Mouse (Mus musculus) hindbrain, embryonic 10.5 days (tissue): ENCODE measurements around the gene Inpp5a. TPM values are rescaled to one million over a fixed set of nuclear protein-coding genes. Genes with fewer than 3 reads are reported as not detected.

Experiments
- DNase-seq: peaks from one replicate; pipeline ENCODE4 v3.0.0-alpha.2; 2017; ENCODE audit warnings: low spot score
- H3K27ac ChIP-seq: fragments of 300-500 bp; sonication (generic); 2 replicates; pipeline ENCODE4 v1.5.1; 2016; ENCODE audit warnings: mild to moderate bottlenecking, moderate library complexity
- H3K27me3 ChIP-seq: fragments of 300-500 bp; sonication (generic); 2 replicates; pipeline ENCODE4 v1.6.1; 2016; ENCODE audit warnings: mild to moderate bottlenecking; ENCODE audit not compliant: poor library complexity, insufficient read depth, severe bottlenecking
- H3K36me3 ChIP-seq: fragments of 300-500 bp; sonication (generic); 2 replicates; pipeline ENCODE4 v1.6.1; 2016; ENCODE audit warnings: mild to moderate bottlenecking, moderate library complexity
- H3K4me1 ChIP-seq: fragments of 300-500 bp; sonication (generic); replicated peaks from 2 replicates; pipeline ENCODE4 v1.6.1; 2016; ENCODE audit warnings: mild to moderate bottlenecking
- H3K4me3 ChIP-seq: fragments of 300-500 bp; sonication (generic); 2 replicates; pipeline ENCODE4 v1.5.1; 2016; ENCODE audit warnings: mild to moderate bottlenecking, moderate library complexity
- H3K9me3 ChIP-seq: fragments of 300-500 bp; sonication (generic); 2 replicates; pipeline ENCODE4 v1.6.1; 2016; ENCODE audit warnings: mild to moderate bottlenecking, moderate library complexity
- WGBS: fragments of 180-500 bp; shearing (Covaris S2); methylation state at CpG from one replicate; pipeline ENCODE4 v1.1.7; 2016; 5-methylcytosine and 5-hydroxymethylcytosine counted together
- polyA plus RNA-seq: library from polyadenylated mRNA; unstranded; fragments of >200 nt; fragmentation: Nextera tagmentation; extraction: Ambion mirVana; gene quantifications from 2 replicates; pipeline ENCODE4 v1.2.1, GENCODE M21; 2016

Inpp5a gene
- polyA plus RNA-seq, 1 experiment from 2014 or later = 19.0 TPM

DNA sequence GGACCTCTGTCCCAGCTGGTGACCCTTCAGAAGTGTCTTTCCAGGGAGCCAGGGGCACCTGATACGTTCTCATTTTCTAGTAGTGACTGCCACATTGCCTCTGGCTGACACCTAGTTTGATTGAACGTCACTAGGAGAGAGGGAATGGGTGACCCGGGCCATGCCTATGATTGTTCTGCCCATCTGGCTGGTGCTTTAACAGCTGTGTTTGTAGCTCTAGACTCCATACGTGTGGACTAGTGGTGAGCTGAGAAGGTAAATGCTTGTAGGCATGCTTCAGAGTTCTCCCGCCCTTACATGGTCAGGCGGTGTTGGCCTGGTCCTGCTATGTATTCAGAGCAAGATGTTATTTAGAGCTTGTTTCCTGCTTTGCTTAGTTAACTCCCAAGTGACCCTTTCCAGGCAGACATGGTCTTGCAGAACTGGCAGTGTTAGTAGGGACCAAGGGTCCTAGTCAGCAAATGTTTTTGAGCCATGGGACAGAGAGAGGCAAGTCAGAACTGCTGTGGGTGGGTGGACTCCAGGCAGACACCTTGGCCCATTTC lies 3.9 kb downstream of the Inpp5a start:
- Histone ChIP-seq H3K27ac (peak overlapping the region; percentile 12; the same call in 1 of the 2 replicates), H3K4me1 (peaks cover 43% of the 10 kb centered on the region), H3K27me3 (no peaks in the 10 kb centered on the region), H3K9me3 (no peaks in the 10 kb centered on the region), H3K4me3 (no peak overlapping the region), H3K36me3 (no peaks in the 10 kb centered on the region)
- 76% methylated on average over 6 of the region's 6 CpGs for WGBS
- DNase-seq = no peak

DNA sequence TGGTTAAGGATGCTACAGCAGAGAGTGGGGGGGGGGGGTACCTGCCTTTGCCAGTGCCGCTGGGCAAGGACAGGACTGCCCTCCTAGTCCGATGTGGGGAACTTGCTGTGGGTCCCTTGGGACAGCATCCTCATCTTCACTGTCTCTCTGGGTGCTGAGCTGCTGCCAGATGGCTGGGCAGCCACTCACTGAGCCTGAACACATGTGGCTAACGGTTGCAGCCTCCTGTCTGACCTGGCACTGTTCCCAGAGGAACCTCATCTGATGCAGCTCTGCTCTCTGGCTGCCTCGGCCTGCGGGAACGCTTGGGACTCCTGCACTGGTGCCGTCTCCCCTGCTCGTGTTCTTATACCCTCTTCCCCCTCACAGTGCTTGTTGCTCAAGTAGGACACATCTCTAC lies 8.6 kb downstream of the Inpp5a start:
- Histone ChIP-seq H3K27ac (peak overlapping the region; percentile 45; the same call in 1 of the 2 replicates), H3K27me3 (no peaks in the 10 kb centered on the region), H3K4me3 (no peak overlapping the region), H3K36me3 (no peaks in the 10 kb centered on the region), H3K9me3 (no peaks in the 10 kb centered on the region), H3K4me1 (peaks cover 25% of the 10 kb centered on the region)
- DNase-seq = no peak
- 82% methylated on average over 8 of the region's 8 CpGs for WGBS

DNA sequence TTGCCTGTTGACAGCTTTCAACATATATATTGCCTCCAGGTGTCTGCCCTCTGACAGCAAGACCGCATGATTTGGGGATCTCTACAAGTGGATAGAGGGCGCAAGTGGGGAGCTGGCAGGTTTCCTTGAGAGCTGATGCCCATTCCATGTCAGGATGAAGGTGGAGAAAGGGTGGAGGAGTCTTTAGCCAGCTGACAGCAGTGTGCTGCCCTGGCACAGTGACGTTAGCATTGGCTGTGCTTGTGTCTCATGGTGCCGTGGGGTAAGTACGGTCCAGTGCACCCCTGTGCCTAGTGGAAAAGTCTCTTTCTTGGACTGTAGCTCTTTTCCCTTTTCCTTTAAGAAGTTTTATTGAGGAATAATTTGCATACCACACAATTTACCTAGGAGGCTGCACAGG lies 9.2 kb downstream of the Inpp5a start:
- Histone ChIP-seq H3K27ac (no peak overlapping the region), H3K9me3 (no peaks in the 10 kb centered on the region), H3K27me3 (no peaks in the 10 kb centered on the region), H3K4me3 (no peak overlapping the region), H3K4me1 (peaks cover 21% of the 10 kb centered on the region; the same call in 1 of the 2 replicates), H3K36me3 (no peaks in the 10 kb centered on the region)
- 92% methylated on average over 5 of the region's 5 CpGs for WGBS
- no peak for DNase-seq

DNA sequence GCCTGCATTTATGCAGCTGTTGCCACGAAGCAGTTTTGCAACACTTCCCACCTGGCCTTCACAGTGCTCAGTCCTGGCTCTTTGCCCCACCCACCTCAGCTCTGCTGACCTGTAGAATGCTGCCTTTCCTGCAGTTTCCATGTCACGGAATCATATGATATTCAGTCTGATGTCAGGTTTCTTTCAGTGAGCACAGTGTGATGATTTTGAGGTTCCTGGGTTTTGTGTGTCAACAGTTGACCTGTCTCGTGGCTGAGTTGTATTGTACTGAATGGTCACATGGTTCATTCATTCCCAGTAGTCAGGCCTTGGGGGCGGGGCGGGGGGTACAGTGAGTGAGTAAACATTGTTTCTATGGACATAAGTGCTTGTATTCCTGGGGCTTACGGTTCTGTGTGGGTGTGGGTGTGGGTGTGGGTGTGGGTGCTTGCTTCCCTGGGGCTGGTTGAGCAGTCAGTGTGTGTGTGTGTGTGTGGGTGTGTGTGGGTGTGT lies 9.7 kb downstream of the Inpp5a start:
- DNase-seq = no peak
- peaks cover 21% of the 10 kb centered on the region; the same call in 1 of the 2 replicates for H3K4me1 ChIP-seq
- no peak overlapping the region for H3K27ac ChIP-seq
- no peaks in the 10 kb centered on the region for H3K9me3 ChIP-seq
- H3K4me3 ChIP-seq = no peak overlapping the region
- 81% methylated on average over 6 of the region's 6 CpGs for WGBS
- no peaks in the 10 kb centered on the region for H3K36me3 ChIP-seq
- H3K27me3 ChIP-seq = no peaks in the 10 kb centered on the region

DNA sequence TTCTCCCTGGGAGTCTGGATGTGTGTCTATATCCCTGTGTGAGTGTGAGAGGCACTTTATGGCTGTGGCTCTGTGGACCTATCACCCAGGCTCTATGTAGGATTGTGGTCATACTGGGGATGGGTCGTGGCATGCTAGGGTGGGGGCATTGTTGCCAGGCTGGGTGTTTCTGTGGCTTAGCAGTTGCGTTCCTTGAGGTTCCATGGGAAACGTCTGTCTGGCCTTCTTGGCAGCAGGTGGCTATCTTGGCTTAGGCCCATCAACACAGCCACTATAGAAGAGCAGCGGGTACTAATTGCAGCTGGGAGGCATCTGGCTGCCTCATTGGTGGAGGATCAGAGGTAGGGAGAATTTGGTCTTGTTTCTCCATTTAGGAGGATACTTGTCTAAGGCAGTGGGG lies 10.7 kb downstream of the Inpp5a start:
- H3K27ac ChIP-seq = no peak overlapping the region
- no peaks in the 10 kb centered on the region for H3K36me3 ChIP-seq
- no peak for DNase-seq
- H3K27me3 ChIP-seq = no peaks in the 10 kb centered on the region
- H3K4me1 ChIP-seq = peaks cover 21% of the 10 kb centered on the region; the same call in 1 of the 2 replicates
- WGBS = 88% methylated on average over 4 of the region's 4 CpGs
- H3K9me3 ChIP-seq = no peaks in the 10 kb centered on the region
- H3K4me3 ChIP-seq = no peak overlapping the region

DNA sequence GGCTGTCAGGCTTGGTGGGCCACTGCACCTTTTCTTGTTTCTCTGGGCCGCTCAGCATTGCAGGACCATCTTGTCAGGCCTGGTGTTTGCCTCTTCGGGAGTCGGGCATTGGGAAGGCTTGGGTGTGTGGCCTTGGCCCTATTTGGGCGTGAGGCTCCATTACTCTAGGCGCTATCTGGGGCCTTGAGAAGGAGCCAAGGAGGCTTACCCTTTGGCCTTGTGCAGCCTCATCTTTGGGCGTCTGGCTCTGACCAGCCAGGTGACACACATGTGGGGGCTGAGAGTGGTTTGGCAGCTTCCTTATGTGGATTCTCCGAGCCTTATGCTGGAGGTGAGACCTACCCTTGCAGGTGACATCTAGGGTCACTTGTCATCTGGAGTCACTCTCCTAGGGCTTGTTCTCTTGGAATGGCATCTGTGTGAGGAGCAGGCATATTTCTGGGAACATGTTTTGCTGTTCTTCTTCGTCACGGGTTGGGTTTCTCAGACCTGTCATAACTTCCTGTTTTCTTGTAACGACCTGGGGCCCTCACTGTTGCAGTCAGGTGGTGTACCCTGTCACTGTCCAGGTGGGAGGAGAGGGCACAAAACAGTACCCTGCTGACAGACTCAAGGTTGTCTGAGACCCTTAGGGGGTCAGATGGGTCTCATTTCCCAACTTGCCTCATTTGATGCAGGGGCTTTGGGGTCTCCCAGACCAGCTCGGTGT lies 11.2 kb downstream of the Inpp5a start:
- Histone ChIP-seq H3K27ac (no peak overlapping the region), H3K27me3 (no peaks in the 10 kb centered on the region), H3K9me3 (no peaks in the 10 kb centered on the region), H3K4me3 (no peak overlapping the region), H3K36me3 (0 out of 2 replicates have a peak, but pooled peaks cover 2% of the 10 kb centered on the region), H3K4me1 (peaks cover 21% of the 10 kb centered on the region; the same call in 1 of the 2 replicates)
- WGBS = 91% methylated on average over 11 of the region's 11 CpGs
- DNase-seq = no peak

DNA sequence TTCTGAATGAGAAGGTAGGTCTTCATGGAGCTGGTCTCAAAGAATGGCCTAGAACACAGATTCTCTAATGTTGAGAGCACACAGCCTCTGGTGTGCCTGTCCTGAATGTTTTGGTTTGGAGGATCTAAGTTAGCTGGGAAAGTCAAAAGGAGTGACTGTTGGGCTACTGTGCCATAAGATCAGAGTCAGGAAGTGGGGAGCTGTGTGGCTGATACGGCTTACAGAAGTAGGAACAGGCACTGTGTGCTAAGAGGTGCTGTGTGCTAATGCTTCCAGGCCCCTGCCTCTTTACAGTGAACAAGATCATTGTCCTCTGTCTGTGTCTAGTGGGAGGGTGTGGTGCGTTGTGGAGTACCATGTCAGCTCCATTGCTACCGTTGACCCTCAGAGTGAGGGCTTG lies 12.0 kb downstream of the Inpp5a start:
- Histone ChIP-seq H3K27me3 (no peaks in the 10 kb centered on the region), H3K9me3 (no peaks in the 10 kb centered on the region), H3K36me3 (0 out of 2 replicates have a peak, but pooled peaks cover 6% of the 10 kb centered on the region), H3K27ac (no peak overlapping the region), H3K4me3 (no peak overlapping the region), H3K4me1 (peaks cover 21% of the 10 kb centered on the region)
- DNase-seq = no peak
- 94% methylated on average over 3 of the region's 3 CpGs for WGBS

DNA sequence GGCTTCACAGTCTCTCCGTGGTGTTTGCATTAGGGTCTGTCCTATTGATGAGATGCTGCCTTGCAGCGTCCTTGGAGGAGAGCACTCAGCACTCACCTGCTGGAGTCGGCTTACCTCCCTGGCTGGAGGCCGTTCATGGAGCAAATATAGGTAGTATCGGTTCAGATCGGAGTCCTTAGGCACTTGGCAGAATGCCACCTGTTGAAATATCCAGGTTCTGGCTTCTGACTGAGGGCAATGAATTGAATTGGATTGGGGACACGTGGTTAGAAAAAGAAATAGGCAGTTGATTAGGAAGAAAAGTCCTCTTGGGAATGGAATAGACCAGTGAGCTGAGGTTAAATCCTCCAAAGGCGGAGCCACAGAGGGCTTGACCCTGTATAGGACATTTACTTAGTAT lies 12.9 kb downstream of the Inpp5a start:
- Histone ChIP-seq H3K4me1 (peaks cover 21% of the 10 kb centered on the region), H3K4me3 (no peak overlapping the region), H3K27ac (no peak overlapping the region), H3K36me3 (0 out of 2 replicates have a peak, but pooled peaks cover 6% of the 10 kb centered on the region), H3K27me3 (no peaks in the 10 kb centered on the region), H3K9me3 (no peaks in the 10 kb centered on the region)
- no peak for DNase-seq
- 86% methylated on average over 8 of the region's 8 CpGs for WGBS

DNA sequence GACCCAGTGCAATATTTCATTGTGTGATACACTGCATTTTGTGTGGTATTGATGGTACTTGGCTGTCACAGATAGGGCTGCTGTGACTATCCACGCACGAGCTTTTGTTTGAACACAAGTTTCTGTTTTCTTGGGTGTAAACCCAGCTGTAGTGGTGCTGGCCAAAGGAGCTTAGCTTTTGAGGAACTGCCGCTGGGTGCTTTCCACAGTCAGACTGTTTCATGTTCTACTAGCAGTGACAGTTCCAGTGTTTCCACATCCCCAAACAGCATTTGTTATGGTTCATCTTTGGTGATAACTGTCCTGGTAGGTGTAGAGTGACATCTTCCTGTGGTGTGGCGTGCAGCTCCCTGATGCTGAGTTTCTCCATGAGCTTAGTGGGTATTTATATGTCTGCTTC lies 13.8 kb downstream of the Inpp5a start:
- Histone ChIP-seq H3K4me3 (no peak overlapping the region), H3K4me1 (peaks cover 17% of the 10 kb centered on the region), H3K27me3 (no peaks in the 10 kb centered on the region), H3K9me3 (no peaks in the 10 kb centered on the region), H3K27ac (no peak overlapping the region), H3K36me3 (0 out of 2 replicates have a peak, but pooled peaks cover 6% of the 10 kb centered on the region)
- WGBS = 93% methylated on average over 4 of the region's 4 CpGs
- no peak for DNase-seq

DNA sequence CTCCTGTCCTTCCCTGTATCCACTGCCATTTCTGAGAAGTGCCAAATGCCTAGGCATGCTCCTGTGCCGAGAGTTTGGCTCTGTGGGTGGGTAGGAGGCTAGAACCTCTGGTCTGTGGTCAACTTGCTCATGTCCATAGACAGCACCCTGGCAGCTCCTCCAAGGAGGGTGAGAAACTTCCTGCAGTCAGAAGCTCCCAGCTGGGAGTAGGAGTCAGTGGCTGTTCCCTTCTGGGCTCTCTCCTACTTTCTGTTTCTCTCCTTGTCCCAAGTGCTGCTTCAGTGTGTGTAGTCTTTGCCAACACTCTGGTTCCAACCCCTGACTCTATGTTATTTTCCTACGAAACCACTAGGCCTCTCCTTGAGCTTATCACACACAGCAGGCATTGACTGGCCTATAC lies 17.7 kb downstream of the Inpp5a start:
- 87% methylated on average over 2 of the region's 2 CpGs for WGBS
- DNase-seq = no peak
- Histone ChIP-seq H3K4me3 (no peak overlapping the region), H3K27me3 (no peaks in the 10 kb centered on the region), H3K36me3 (0 out of 2 replicates have a peak, but pooled peaks cover 6% of the 10 kb centered on the region), H3K27ac (no peak overlapping the region), H3K4me1 (no peaks in the 10 kb centered on the region; the same call in 1 of the 2 replicates), H3K9me3 (no peaks in the 10 kb centered on the region)

DNA sequence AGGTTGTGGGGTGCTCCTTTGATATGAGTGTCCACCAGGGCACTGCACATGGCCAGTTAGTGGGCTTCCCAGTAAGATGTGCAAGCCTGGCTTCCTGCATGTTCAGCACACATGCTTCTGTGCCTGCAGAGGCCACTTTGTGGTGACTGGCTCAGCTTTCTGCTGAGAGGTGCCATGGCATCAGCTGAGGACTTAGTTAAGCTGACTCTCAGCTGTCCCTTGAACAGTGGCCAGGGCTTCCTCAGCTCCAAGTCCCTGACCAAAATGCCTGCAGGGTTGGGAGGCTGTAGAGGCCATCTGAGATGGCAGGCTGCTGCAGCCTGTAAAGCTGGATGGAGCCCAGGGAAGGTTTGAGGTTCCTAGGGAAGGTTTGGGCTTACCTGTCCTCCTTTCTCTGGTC lies 19.1 kb downstream of the Inpp5a start:
- DNase-seq = no peak
- Histone ChIP-seq H3K27me3 (no peaks in the 10 kb centered on the region), H3K27ac (no peak overlapping the region), H3K36me3 (0 out of 2 replicates have a peak, but pooled peaks cover 6% of the 10 kb centered on the region), H3K9me3 (no peaks in the 10 kb centered on the region), H3K4me1 (no peaks in the 10 kb centered on the region; the same call in 1 of the 2 replicates), H3K4me3 (no peak overlapping the region)

DNA sequence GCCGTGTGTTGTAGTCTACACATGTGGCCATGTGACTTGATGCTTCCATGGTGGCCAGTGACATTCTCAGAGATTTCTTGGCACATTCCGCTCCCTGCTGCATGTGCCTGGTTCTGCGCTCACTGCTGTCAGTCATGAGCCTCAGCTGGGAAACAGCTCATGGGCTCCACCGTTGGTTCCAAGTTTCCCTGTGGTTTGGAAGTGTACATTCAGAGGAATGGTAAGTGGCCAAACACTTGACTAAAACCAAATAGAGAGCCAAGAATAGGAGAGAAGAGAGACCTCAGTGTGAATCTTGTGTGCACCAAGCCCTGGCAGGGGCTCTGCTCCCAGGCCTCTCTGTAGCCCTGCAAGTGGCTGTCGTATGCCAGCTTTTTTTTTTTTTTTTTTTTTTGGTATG lies 21.0 kb downstream of the Inpp5a start:
- Histone ChIP-seq H3K36me3 (0 out of 2 replicates have a peak, but pooled peaks cover 6% of the 10 kb centered on the region), H3K9me3 (no peaks in the 10 kb centered on the region), H3K4me1 (peaks cover 4% of the 10 kb centered on the region; the same call in 1 of the 2 replicates), H3K27me3 (no peaks in the 10 kb centered on the region), H3K27ac (no peak overlapping the region), H3K4me3 (no peak overlapping the region)
- no peak for DNase-seq
- 91% methylated on average over 5 of the region's 5 CpGs for WGBS

DNA sequence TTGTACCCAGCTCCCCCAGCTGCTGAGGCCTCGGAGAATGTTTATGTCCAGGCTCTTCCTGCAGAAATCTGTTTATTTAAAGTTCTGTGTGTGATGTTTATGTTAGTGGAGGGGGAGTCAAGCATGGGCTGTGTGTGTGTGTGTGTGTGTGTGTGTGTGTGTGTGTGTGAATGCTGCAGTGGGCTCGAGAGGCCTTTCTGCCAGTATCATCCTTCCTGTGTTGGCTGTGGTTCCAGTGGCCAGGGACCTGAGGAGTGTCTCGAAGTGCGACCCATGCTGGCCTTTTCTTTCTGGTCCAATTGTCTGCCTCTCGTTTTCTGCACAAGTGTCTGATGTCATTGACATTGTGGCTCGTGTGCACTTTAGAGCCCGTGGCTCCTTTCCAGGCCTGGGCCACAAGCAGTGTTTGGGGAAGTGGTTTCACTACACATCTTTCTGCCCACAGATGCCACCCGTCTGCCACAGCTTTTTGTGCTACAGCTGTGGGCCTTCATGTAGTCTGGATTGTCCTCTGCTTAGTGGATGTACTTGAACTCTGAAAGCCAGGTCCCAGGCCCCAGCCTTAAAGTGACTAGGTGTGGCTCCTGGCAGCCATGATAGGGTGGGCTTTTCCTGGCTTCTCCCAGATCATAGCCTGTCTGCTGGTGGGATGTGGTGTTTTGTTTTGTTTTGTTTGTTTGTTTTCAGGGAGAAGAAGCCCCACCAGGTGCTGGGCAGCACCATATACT lies 23.5 kb downstream of the Inpp5a start:
- H3K36me3 ChIP-seq = no peaks in the 10 kb centered on the region
- DNase-seq = no peak
- H3K9me3 ChIP-seq = no peaks in the 10 kb centered on the region
- WGBS = 67% methylated on average over 8 of the region's 8 CpGs
- no peaks in the 10 kb centered on the region for H3K27me3 ChIP-seq
- no peak overlapping the region for H3K4me3 ChIP-seq
- H3K27ac ChIP-seq = no peak overlapping the region
- peaks cover 21% of the 10 kb centered on the region for H3K4me1 ChIP-seq
